Mouse (Mus musculus): ENCODE data around the gene Olfr1062.
"Not testable (repeated sequence)": the region's sequence is repeated elsewhere in the genome, so short reads cannot be mapped to it uniquely, and the experiment has no call there.

Gene Olfr1062

GRCm38 (mm10) chr2:86426649-86427048 lies at the start of gene Olfr1062:
TSS of gene Olfr1062 (minus strand) at chr2:86426749.
- not testable (repeated sequence) for DNase-seq (ENCODE audit: low spot score in 2 of 2)

GRCm38 (mm10) chr2:86464442-86465109 lies 38.0 kb upstream of the Olfr1062 start:
- DNase-seq (ENCODE audit: low spot score in 2 of 2): peak in 1 of 2 experiments; percentile 39

GRCm38 (mm10) chr2:86460434-86460833 lies 33.9 kb upstream of the Olfr1062 start:
- DNase-seq (ENCODE audit: low spot score in 2 of 2): no peak

GRCm38 (mm10) chr2:86456169-86456568 lies 29.6 kb upstream of the Olfr1062 start, which contains the start of gene Olfr1066:
TSS of gene Olfr1066 (minus strand) at chr2:86456269.
- DNase-seq (ENCODE audit: low spot score in 2 of 2): no peak

- not testable (repeated sequence) for DNase-seq (ENCODE audit: low spot score in 2 of 2)
Measured at GRCm38 (mm10) chr2:86450491-86450890, 23.9 kb upstream of the Olfr1062 start, which contains the start of gene Olfr1065. TSS of gene Olfr1065 (minus strand) at chr2:86450591.

GRCm38 (mm10) chr2:86442101-86442500 lies 15.6 kb upstream of the Olfr1062 start:
- not testable (repeated sequence) for DNase-seq (ENCODE audit: low spot score in 2 of 2)

GRCm38 (mm10) chr2:86428511-86428910 lies 2.0 kb upstream of the Olfr1062 start:
- DNase-seq (ENCODE audit: low spot score in 2 of 2): not testable (repeated sequence)

- DNase-seq (ENCODE audit: low spot score in 2 of 2): no peak
Measured at GRCm38 (mm10) chr2:86413950-86414349, 12.6 kb downstream of the Olfr1062 start, which contains the start of gene Olfr1061. TSS of gene Olfr1061 (minus strand) at chr2:86414050.

GRCm38 (mm10) chr2:86395114-86395513 lies 31.4 kb downstream of the Olfr1062 start:
- DNase-seq (ENCODE audit: low spot score in 2 of 2): no peak

GRCm38 (mm10) chr2:86388461-86388860 lies 38.1 kb downstream of the Olfr1062 start, which contains the start of gene Olfr1058:
TSS of gene Olfr1058 (minus strand) at chr2:86388561.
- not testable (repeated sequence) for DNase-seq (ENCODE audit: low spot score in 2 of 2)

GRCm38 (mm10) chr2:86378293-86378692 lies 48.3 kb downstream of the Olfr1062 start, which contains the start of gene Olfr1057:
TSS of gene Olfr1057 (minus strand) at chr2:86378393.
- no peak for DNase-seq (ENCODE audit: low spot score in 2 of 2)
